Mouse (Mus musculus) heart, embryonic 15.5 days (tissue): ENCODE data around the gene Dbx2. TPM values are rescaled to one million over a fixed set of nuclear protein-coding genes. Genes with fewer than 3 reads are reported as not detected.

Experiments used
- ATAC-seq: fragments of 200-750 bp; cut with Nextera tagmentation; replicated peaks from 2 replicates; pipeline ENCODE4 v1.8.0; 2017; ENCODE audit warnings: low read depth, moderate TSS enrichment; ENCODE audit not compliant: insufficient number of reproducible peaks, insufficient read depth, low FRiP score
- H3K27ac ChIP-seq: fragments of 300-500 bp; sonication (generic); 2 replicates; pipeline ENCODE4 v1.5.1; 2015; ENCODE audit warnings: mild to moderate bottlenecking, inconsistent platforms
- H3K27me3 ChIP-seq: fragments of 300-500 bp; sonication (generic); 2 replicates; pipeline ENCODE4 v1.6.1; 2015; ENCODE audit warnings: inconsistent platforms
- H3K36me3 ChIP-seq: fragments of 300-500 bp; sonication (generic); 2 replicates; pipeline ENCODE4 v1.6.1; 2015; ENCODE audit warnings: mild to moderate bottlenecking, inconsistent platforms
- H3K4me1 ChIP-seq: fragments of 300-500 bp; sonication (generic); replicated peaks from 2 replicates; pipeline ENCODE4 v1.6.1; 2015; ENCODE audit warnings: inconsistent platforms
- H3K4me2 ChIP-seq: fragments of 300-500 bp; sonication (generic); 2 replicates; pipeline ENCODE4 v1.6.1; 2015; ENCODE audit warnings: inconsistent platforms, mild to moderate bottlenecking, moderate library complexity
- H3K4me3 ChIP-seq: fragments of 300-500 bp; sonication (generic); 2 replicates; pipeline ENCODE4 v1.5.1; 2015; ENCODE audit warnings: mild to moderate bottlenecking, inconsistent platforms
- H3K9ac ChIP-seq: fragments of 300-500 bp; sonication (generic); 2 replicates; pipeline ENCODE4 v1.6.1; 2015; ENCODE audit warnings: mild to moderate bottlenecking, inconsistent platforms
- H3K9me3 ChIP-seq: fragments of 300-500 bp; sonication (generic); replicated peaks from 2 replicates; pipeline ENCODE4 v1.6.1; 2016; ENCODE audit warnings: inconsistent platforms
- WGBS: fragments of 180-500 bp; shearing (Covaris S2); methylation state at CpG from one replicate; pipeline ENCODE4 v1.1.7; 2015; ENCODE audit warnings: mixed read lengths; 5-methylcytosine and 5-hydroxymethylcytosine counted together
- polyA plus RNA-seq: library from polyadenylated mRNA; unstranded; fragments of >200 nt; fragmentation: Nextera tagmentation; extraction: Ambion mirVana; gene quantifications from 2 replicates; pipeline ENCODE4 v1.2.1, GENCODE M21; 2015

Gene Dbx2
- polyA plus RNA-seq, 1 experiment from 2014 or later = not detected

- Histone ChIP-seq H3K36me3 (no peaks in the 10 kb centered on the region), H3K4me3 (no peak overlapping the region), H3K4me1 (no peaks in the 10 kb centered on the region), H3K27ac (no peak overlapping the region), H3K9me3 (no peaks in the 10 kb centered on the region), H3K4me2 (no peak overlapping the region), H3K27me3 (no peaks in the 10 kb centered on the region), H3K9ac (no peak overlapping the region)
- WGBS = 68% methylated on average over 2 of the region's 2 CpGs
- ATAC-seq = no peak
Observed at GRCm38 (mm10) chr15:95661718-95662117, 6.0 kb upstream of the Dbx2 start.

GRCm38 (mm10) chr15:95660368-95660767 lies 4.6 kb upstream of the Dbx2 start:
- Histone ChIP-seq H3K27ac (no peak overlapping the region), H3K4me1 (no peaks in the 10 kb centered on the region), H3K36me3 (no peaks in the 10 kb centered on the region), H3K4me2 (no peak overlapping the region), H3K9ac (no peak overlapping the region), H3K4me3 (no peak overlapping the region), H3K27me3 (peaks cover 3% of the 10 kb centered on the region), H3K9me3 (no peaks in the 10 kb centered on the region)
- ATAC-seq = no peak
- 31% methylated on average over 5 of the region's 5 CpGs for WGBS

- no peak overlapping the region for H3K9ac ChIP-seq
Observed at GRCm38 (mm10) chr15:95654211-95654897, 1.4 kb downstream of the Dbx2 start.

GRCm38 (mm10) chr15:95653812-95654210 lies 1.9 kb downstream of the Dbx2 start:
- no peak overlapping the region for H3K27ac ChIP-seq
- 6% methylated on average over 6 of the region's 6 CpGs for WGBS
- no peak for ATAC-seq
- H3K4me2 ChIP-seq = peak overlapping the region; percentile 63
- peak overlapping the region; percentile 42 for H3K4me3 ChIP-seq
- no peak overlapping the region for H3K9ac ChIP-seq
- peaks cover 65% of the 10 kb centered on the region for H3K27me3 ChIP-seq
- peaks cover 9% of the 10 kb centered on the region for H3K4me1 ChIP-seq
- H3K36me3 ChIP-seq = no peaks in the 10 kb centered on the region
- no peaks in the 10 kb centered on the region for H3K9me3 ChIP-seq

More at GRCm38 (mm10) chr15:95654211-95654897, 1.4 kb downstream of the Dbx2 start:
- peak overlapping the region; percentile 63 for H3K4me2 ChIP-seq
- H3K4me3 ChIP-seq = peak overlapping the region; percentile 42
- 1% methylated on average over 49 of the region's 49 CpGs for WGBS
- peaks cover 60% of the 10 kb centered on the region for H3K27me3 ChIP-seq
- no peaks in the 10 kb centered on the region for H3K36me3 ChIP-seq
- H3K9me3 ChIP-seq = no peaks in the 10 kb centered on the region
- no peak overlapping the region for H3K27ac ChIP-seq
- no peak for ATAC-seq
- peaks cover 9% of the 10 kb centered on the region for H3K4me1 ChIP-seq

- no peaks in the 10 kb centered on the region for H3K9me3 ChIP-seq
- peaks cover 9% of the 10 kb centered on the region for H3K4me1 ChIP-seq
- H3K27me3 ChIP-seq = peaks cover 65% of the 10 kb centered on the region
- H3K36me3 ChIP-seq = no peaks in the 10 kb centered on the region
- WGBS = 4% methylated on average over 23 of the region's 23 CpGs
- H3K9ac ChIP-seq = no peak overlapping the region
- no peak overlapping the region for H3K27ac ChIP-seq
- no peak overlapping the region for H3K4me3 ChIP-seq
- no peak for ATAC-seq
- no peak overlapping the region for H3K4me2 ChIP-seq
Observed at GRCm38 (mm10) chr15:95652898-95653707, 2.7 kb downstream of the Dbx2 start.

- Histone ChIP-seq H3K9ac (no peak overlapping the region), H3K27me3 (peaks cover 65% of the 10 kb centered on the region), H3K36me3 (no peaks in the 10 kb centered on the region), H3K27ac (no peak overlapping the region), H3K4me1 (peaks cover 9% of the 10 kb centered on the region), H3K4me2 (no peak overlapping the region), H3K9me3 (no peaks in the 10 kb centered on the region), H3K4me3 (no peak overlapping the region)
- 4% methylated on average over 3 of the region's 3 CpGs for WGBS
- ATAC-seq = no peak
Observed at GRCm38 (mm10) chr15:95651824-95652223, 3.9 kb downstream of the Dbx2 start.

GRCm38 (mm10) chr15:95643505-95644029 lies 12.2 kb downstream of the Dbx2 start:
- Histone ChIP-seq H3K4me3 (no peak overlapping the region), H3K9me3 (no peaks in the 10 kb centered on the region), H3K9ac (no peak overlapping the region), H3K4me1 (no peaks in the 10 kb centered on the region), H3K36me3 (no peaks in the 10 kb centered on the region), H3K4me2 (no peak overlapping the region), H3K27me3 (0 out of 2 replicates have a peak, but pooled peaks cover 3% of the 10 kb centered on the region), H3K27ac (no peak overlapping the region)
- ATAC-seq = no peak
- WGBS = 81% methylated on average over 15 of the region's 15 CpGs

GRCm38 (mm10) chr15:95640347-95640746 lies 15.4 kb downstream of the Dbx2 start:
- Histone ChIP-seq H3K27ac (no peak overlapping the region), H3K9me3 (no peaks in the 10 kb centered on the region), H3K9ac (no peak overlapping the region), H3K4me3 (no peak overlapping the region), H3K36me3 (no peaks in the 10 kb centered on the region), H3K4me2 (no peak overlapping the region), H3K4me1 (no peaks in the 10 kb centered on the region), H3K27me3 (peaks cover 5% of the 10 kb centered on the region; the same call in 1 of the 2 replicates)
- no peak for ATAC-seq
- 23% methylated on average over 11 of the region's 11 CpGs for WGBS

GRCm38 (mm10) chr15:95639829-95640134 lies 16.0 kb downstream of the Dbx2 start:
- Histone ChIP-seq H3K27me3 (peaks cover 5% of the 10 kb centered on the region; the same call in 1 of the 2 replicates), H3K36me3 (no peaks in the 10 kb centered on the region), H3K4me3 (no peak overlapping the region), H3K4me2 (no peak overlapping the region), H3K27ac (no peak overlapping the region), H3K9ac (no peak overlapping the region), H3K4me1 (no peaks in the 10 kb centered on the region), H3K9me3 (no peaks in the 10 kb centered on the region)
- no peak for ATAC-seq
- WGBS = 71% methylated on average over 9 of the region's 9 CpGs

- Histone ChIP-seq H3K27ac (no peak overlapping the region), H3K27me3 (peaks cover 5% of the 10 kb centered on the region; the same call in 1 of the 2 replicates), H3K9ac (no peak overlapping the region), H3K4me3 (no peak overlapping the region), H3K4me2 (no peak overlapping the region), H3K4me1 (no peaks in the 10 kb centered on the region), H3K9me3 (no peaks in the 10 kb centered on the region), H3K36me3 (no peaks in the 10 kb centered on the region)
- 84% methylated on average over 20 of the region's 20 CpGs for WGBS
- no peak for ATAC-seq
Observed at GRCm38 (mm10) chr15:95639115-95639828, 16.5 kb downstream of the Dbx2 start.

- WGBS = 69% methylated on average over 4 of the region's 4 CpGs
- no peak overlapping the region for H3K4me3 ChIP-seq
- no peaks in the 10 kb centered on the region for H3K27me3 ChIP-seq
- H3K9me3 ChIP-seq = no peaks in the 10 kb centered on the region
- no peak for ATAC-seq
- H3K4me1 ChIP-seq = no peaks in the 10 kb centered on the region
- no peak overlapping the region for H3K4me2 ChIP-seq
- H3K27ac ChIP-seq = no peak overlapping the region
- no peaks in the 10 kb centered on the region for H3K36me3 ChIP-seq
- H3K9ac ChIP-seq = no peak overlapping the region
Observed at GRCm38 (mm10) chr15:95624396-95624795, 31.4 kb downstream of the Dbx2 start.
